Mouse (Mus musculus): ENCODE measurements at regions not wholly inside any gene's neighbourhood (a gene's known extent, or its start where the extent isn't known, plus 50 kb on each side); places are given as distances from the start of the nearest gene placed in this dataset.

DNA sequence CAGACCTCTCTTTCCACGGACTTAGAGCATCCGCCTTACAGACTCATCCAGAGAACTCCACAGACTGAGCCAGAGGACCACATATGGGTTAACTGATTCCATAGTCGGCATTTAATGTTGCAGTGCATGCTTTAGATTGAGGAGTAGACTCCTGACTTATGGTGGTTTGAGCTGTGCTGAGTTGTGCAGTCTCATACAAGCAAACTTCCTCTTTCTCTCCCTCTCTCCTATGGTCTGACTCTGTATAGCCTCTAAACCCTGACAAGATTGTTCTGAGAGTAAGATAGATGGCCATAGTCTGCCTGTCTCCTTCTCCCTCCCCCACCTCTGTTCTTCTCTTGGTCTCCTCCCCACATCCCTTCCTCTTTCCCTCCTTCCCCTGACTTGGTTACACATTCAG is 616.0 kb downstream of the Ryr2 start:
- no peak for DNase-seq (ENCODE audit: low spot score)
- no peaks in the 10 kb centered on the region for H3K4me1 ChIP-seq
- H3K27ac ChIP-seq (replicated peaks), result no peak overlapping the region
- no peaks in the 10 kb centered on the region for H3K36me3 ChIP-seq (replicated peaks)
- H3K9me3 ChIP-seq, result no peaks in the 10 kb centered on the region
- no peaks in the 10 kb centered on the region for H3K27me3 ChIP-seq (replicated peaks; ENCODE audit: low read depth, poor library complexity, severe bottlenecking)
- 91% methylated on average over 3 of the region's 3 CpGs for WGBS
- no peak overlapping the region for H3K4me3 ChIP-seq

DNA sequence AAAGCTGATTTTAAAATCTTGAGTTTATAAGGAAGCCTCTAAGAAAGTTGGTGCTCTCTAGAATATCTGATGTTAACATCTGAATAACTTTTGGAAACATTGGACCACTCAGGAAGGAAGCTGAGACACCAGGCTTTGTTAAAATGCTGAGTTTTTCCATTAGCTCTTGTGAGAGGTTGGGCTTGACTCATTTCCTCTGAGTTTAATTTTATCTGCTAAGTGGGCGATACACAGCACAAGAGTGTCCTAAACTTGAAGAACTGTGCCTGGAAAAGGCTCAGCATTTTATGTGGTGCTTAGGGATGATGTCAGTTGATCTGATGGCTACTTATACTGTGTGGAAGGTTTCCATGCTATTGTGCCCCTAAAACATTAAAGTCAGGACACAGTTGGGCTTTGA is 623.6 kb downstream of the Ryr2 start:
- DNase-seq (ENCODE audit: low spot score), result no peak

DNA sequence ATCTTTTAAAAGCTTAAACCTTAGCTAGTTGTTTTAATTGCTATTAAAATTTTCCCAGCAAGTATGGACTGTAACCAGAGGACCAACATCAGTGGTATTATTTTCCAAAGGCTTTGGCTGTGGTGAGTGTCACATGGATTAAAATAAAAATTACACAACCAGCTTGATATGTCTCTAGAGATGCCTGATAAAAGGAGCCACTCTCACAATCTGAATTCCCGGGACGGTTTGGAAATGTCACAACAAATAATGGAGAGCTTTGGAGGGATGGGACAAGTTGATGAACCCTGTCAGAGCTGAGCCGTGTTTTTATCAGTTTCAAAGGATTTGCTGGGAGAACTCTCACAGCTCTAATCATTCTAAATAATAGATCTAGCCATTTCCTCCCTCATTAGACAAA is 624.0 kb downstream of the Ryr2 start:
- no peak overlapping the region for H3K4me3 ChIP-seq
- H3K27ac ChIP-seq (replicated peaks), result no peak overlapping the region
- H3K27me3 ChIP-seq (replicated peaks; ENCODE audit: low read depth, poor library complexity, severe bottlenecking), result no peaks in the 10 kb centered on the region
- H3K4me1 ChIP-seq, result no peaks in the 10 kb centered on the region
- WGBS, result 50% methylated on average over 3 of the region's 3 CpGs
- DNase-seq (ENCODE audit: low spot score), result no peak
- no peaks in the 10 kb centered on the region for H3K9me3 ChIP-seq
- no peaks in the 10 kb centered on the region for H3K36me3 ChIP-seq (replicated peaks)

More for the DNA sequence above, 623.6 kb downstream of the Ryr2 start:
- H3K27ac ChIP-seq (replicated peaks), result no peak overlapping the region
- no peaks in the 10 kb centered on the region for H3K27me3 ChIP-seq (replicated peaks; ENCODE audit: low read depth, poor library complexity, severe bottlenecking)
- H3K9me3 ChIP-seq, result no peaks in the 10 kb centered on the region
- H3K4me3 ChIP-seq, result no peak overlapping the region
- no peaks in the 10 kb centered on the region for H3K4me1 ChIP-seq
- WGBS, result 69% methylated on average over 1 of the region's 1 CpGs
- H3K36me3 ChIP-seq (replicated peaks), result no peaks in the 10 kb centered on the region

DNA sequence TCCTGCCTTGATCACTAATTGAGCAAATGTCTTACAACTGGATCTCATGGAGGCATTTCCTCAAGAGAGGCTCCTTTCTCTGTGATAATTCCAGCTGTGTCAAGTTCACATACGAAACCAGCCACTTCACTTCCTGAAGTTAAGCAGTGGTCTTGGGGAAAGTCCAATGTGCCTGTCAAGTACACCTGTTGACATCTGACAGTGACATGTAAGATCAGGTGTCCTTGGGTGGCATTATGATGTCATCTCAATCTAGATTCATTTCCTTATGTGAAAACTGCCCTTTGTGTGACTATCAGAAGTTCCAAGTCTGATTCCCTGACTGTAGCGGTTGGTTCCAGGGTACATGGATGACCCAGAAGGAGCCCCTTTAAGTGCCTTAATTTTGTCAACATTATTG is 646.5 kb downstream of the Ryr2 start:
- no peaks in the 10 kb centered on the region for H3K9me3 ChIP-seq
- no peaks in the 10 kb centered on the region for H3K36me3 ChIP-seq (replicated peaks)
- no peak overlapping the region for H3K27ac ChIP-seq (replicated peaks)
- no peak for DNase-seq (ENCODE audit: low spot score)
- no peak overlapping the region for H3K4me3 ChIP-seq
- no peaks in the 10 kb centered on the region for H3K4me1 ChIP-seq
- 82% methylated on average over 2 of the region's 2 CpGs for WGBS
- H3K27me3 ChIP-seq (replicated peaks; ENCODE audit: low read depth, poor library complexity, severe bottlenecking), result no peaks in the 10 kb centered on the region

DNA sequence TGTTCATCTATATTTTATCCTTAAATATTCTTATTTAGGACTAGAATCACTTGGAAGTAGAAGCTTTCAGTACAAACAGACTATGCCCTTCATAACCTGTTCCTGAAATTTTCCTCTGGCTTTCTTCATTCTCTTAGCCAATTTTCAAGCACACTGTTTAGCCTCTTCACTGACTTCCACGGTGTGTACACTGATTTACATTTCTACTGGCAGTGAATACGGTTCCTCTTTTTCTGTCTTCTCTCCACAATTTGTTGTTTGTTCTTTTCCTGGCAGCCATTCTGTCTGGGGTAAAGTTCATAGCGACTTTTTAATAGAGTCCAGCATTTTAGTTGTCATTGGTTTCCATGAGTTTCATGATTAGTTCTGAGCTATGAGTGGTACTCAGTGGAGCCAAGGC is 651.6 kb downstream of the Ryr2 start:
- Histone ChIP-seq H3K4me3 (no peak overlapping the region), H3K4me1 (no peaks in the 10 kb centered on the region), H3K27me3 (replicated peaks; ENCODE audit: low read depth, poor library complexity, severe bottlenecking) (no peaks in the 10 kb centered on the region), H3K9me3 (no peaks in the 10 kb centered on the region), H3K27ac (replicated peaks) (no peak overlapping the region), H3K36me3 (replicated peaks) (no peaks in the 10 kb centered on the region)
- no peak for DNase-seq (ENCODE audit: low spot score)
- WGBS, result 80% methylated on average over 3 of the region's 3 CpGs

DNA sequence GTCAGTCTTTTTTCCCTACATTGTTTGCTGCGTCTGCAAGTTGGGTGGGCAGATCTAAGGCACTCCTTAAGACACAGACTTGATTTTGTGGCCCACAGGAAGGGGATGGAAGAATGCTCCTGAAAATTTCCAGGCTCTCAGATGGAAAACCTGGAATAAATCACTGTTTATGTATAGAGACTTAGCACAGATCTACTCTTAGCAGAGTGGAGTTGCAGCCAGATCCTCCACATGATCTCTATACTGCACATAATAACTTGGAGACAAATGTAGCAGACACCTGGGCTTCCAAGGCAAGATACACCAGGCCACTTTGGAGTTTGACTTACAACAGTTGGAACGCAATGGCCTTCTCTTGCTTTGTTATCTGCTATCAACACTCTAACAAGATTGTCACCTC is 654.3 kb downstream of the Ryr2 start:
- 83% methylated on average over 2 of the region's 2 CpGs for WGBS
- Histone ChIP-seq H3K27me3 (replicated peaks; ENCODE audit: low read depth, poor library complexity, severe bottlenecking) (no peaks in the 10 kb centered on the region), H3K4me1 (no peaks in the 10 kb centered on the region), H3K27ac (replicated peaks) (no peak overlapping the region), H3K36me3 (replicated peaks) (no peaks in the 10 kb centered on the region), H3K4me3 (no peak overlapping the region), H3K9me3 (no peaks in the 10 kb centered on the region)
- DNase-seq (ENCODE audit: low spot score), result no peak

DNA sequence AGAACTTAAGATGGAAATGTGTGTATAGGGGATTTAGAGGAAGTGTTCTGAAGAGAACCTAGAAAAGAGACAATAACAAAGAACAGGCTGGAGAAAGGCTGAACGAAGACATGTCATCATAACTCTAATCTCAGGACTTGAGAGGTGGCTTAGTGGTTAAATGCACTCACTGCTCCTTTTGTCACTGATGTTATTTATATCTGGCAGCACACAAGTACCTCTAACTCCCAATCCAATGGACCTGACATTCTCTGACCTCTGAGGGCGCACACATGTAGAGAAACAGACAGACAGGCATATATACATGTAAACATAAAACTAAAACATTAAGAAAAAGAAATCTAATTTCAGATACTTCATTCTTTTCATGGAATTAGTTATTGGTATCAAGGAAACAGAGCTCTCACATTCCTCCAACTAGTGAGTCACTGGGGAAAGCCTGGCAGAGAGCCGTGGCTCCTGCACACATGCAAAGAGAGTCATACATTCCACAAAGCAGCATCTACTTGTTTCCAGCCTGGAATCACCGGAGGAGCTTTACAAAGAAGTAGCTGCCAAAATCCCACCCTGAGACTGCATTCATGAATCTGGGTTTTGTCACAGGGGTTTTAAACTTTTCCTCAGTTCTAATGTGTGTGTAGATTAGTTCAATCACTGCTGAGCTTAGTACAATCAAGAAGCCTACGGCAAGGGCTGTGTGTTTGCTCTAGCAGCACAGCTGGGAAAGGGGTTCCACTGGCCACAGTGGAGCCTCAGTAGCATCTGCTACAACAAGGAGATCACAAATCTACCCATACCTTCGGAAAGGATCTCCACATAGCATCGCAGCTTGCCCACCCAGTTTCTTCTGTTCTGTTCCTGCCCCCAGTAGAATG is 674.0 kb downstream of the Ryr2 start:
- Histone ChIP-seq H3K36me3 (replicated peaks) (no peaks in the 10 kb centered on the region), H3K9me3 (no peaks in the 10 kb centered on the region), H3K27me3 (replicated peaks; ENCODE audit: low read depth, poor library complexity, severe bottlenecking) (no peaks in the 10 kb centered on the region), H3K4me1 (no peaks in the 10 kb centered on the region), H3K4me3 (no peak overlapping the region), H3K27ac (replicated peaks) (no peak overlapping the region)
- 86% methylated on average over 7 of the region's 7 CpGs for WGBS
- no peak for DNase-seq (ENCODE audit: low spot score)

DNA sequence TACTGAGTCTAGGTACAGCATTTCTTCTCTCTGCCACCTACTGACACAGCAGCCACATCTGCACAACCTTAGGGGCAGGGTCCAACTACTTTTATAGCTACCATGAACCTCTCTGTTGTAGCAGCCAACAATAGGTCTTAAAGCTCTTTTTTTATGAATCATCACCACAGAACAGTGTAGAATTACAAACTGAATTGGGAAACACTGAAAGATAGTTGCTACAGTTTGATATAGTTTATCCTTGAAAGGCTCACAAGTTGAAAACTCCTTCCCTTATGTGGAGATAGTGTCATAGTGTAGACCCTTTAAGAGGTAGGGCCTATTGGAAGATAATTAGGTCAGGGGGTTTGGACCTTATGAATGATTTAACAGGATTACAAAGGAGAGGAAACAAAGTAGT is 679.9 kb downstream of the Ryr2 start:
- H3K9me3 ChIP-seq, result 0 out of 2 replicates have a peak, but pooled peaks cover 17% of the 10 kb centered on the region
- DNase-seq (ENCODE audit: low spot score), result no peak

DNA sequence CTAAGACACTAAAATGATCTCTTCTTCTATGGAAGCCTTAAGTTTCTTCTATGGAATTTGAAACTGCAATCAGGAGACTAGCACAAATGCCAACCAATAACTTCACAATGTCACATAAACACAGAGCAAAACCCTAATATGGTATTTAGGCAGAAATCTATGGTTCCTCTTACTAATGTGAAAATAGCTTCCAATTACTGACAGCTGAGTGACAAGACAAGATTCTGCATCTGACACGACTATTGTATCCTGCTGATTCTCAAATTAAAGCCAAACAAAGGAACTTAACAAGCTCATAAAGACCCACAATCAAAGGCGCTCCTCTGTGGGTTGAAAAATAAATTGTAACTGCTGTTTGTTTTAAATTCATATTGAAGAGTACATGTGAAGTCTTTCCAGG is 714.7 kb downstream of the Ryr2 start:
- 63% methylated on average over 2 of the region's 2 CpGs for WGBS
- no peaks in the 10 kb centered on the region for H3K27me3 ChIP-seq (replicated peaks; ENCODE audit: low read depth, poor library complexity, severe bottlenecking)

More for the DNA sequence above, 679.9 kb downstream of the Ryr2 start:
- H3K4me1 ChIP-seq, result no peaks in the 10 kb centered on the region
- H3K36me3 ChIP-seq (replicated peaks), result no peaks in the 10 kb centered on the region
- H3K4me3 ChIP-seq, result no peak overlapping the region
- H3K27me3 ChIP-seq (replicated peaks; ENCODE audit: low read depth, poor library complexity, severe bottlenecking), result no peaks in the 10 kb centered on the region
- H3K27ac ChIP-seq (replicated peaks), result no peak overlapping the region

DNA sequence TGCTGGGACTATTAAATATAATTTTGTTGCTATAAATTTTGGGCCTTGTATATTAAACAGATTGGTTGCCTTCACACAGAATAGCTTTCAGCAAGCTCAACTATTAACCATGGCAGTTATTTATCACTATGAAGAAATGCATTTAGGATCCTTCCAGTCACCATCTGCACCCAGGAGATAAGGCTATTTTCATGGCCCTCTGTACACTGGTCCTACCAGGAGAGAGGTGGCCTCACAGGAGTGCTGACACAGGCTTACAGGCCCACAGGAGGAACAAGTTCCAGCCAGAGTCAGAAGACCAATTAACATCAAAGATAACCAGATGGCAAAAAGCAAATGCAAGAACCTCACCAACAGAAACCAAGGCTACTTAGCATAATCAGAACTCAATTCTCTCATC is 731.3 kb downstream of the Ryr2 start:
- no peaks in the 10 kb centered on the region for H3K36me3 ChIP-seq (replicated peaks)
- H3K27me3 ChIP-seq (replicated peaks; ENCODE audit: low read depth, poor library complexity, severe bottlenecking), result no peaks in the 10 kb centered on the region
- H3K4me1 ChIP-seq, result no peaks in the 10 kb centered on the region
- no peak overlapping the region for H3K27ac ChIP-seq (replicated peaks)
- H3K4me3 ChIP-seq, result no peak overlapping the region
- DNase-seq (ENCODE audit: low spot score), result no peak
- peaks cover 4% of the 10 kb centered on the region; the same call in 1 of the 2 replicates for H3K9me3 ChIP-seq

More for the DNA sequence above, 714.7 kb downstream of the Ryr2 start:
- Histone ChIP-seq H3K4me3 (no peak overlapping the region), H3K36me3 (replicated peaks) (no peaks in the 10 kb centered on the region), H3K9me3 (no peaks in the 10 kb centered on the region), H3K4me1 (no peaks in the 10 kb centered on the region), H3K27ac (replicated peaks) (no peak overlapping the region)
- no peak for DNase-seq (ENCODE audit: low spot score)

DNA sequence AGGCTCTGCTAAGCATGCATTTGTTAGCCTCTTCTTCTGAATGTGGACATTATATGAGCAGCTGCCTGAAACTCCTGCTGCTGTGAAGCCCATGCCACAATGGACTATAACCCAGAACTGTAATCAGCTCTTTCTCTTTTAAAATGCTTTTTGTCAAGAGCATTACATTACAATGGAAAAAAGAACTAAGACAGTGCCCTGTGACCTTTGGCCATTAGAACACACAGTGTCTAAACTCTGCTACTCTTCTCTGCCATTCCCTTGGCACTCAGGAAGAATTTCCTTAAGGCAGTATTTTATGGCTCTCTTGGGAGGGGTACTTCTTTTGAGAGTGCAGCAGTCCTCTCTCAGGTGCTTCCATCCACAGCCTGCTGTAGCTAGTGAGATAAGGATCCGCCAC is 737.3 kb downstream of the Ryr2 start:
- Histone ChIP-seq H3K27ac (replicated peaks) (no peak overlapping the region), H3K36me3 (replicated peaks) (no peaks in the 10 kb centered on the region), H3K27me3 (replicated peaks; ENCODE audit: low read depth, poor library complexity, severe bottlenecking) (no peaks in the 10 kb centered on the region), H3K4me1 (no peaks in the 10 kb centered on the region), H3K4me3 (no peak overlapping the region), H3K9me3 (no peaks in the 10 kb centered on the region)
- no peak for DNase-seq (ENCODE audit: low spot score)
- WGBS, result 67% methylated on average over 1 of the region's 1 CpGs

DNA sequence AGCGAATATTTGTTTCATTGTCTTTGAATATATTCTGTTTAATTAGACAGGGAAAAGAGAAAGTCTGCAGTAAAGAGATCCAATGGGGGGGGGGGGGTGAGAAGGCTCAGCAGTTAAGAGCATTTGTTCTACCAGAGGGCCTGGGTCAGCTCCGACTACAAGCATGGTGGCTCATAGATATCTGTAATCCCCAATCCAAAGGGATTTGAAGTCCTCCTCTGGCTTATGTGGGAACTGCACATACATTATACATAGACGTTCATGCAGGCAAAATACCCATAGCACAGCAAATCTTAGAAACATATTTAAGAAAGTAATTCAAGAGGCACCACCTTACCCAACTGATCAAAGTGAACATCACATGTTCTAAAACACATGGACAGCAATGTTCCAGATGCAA is 743.9 kb downstream of the Ryr2 start:
- H3K4me3 ChIP-seq, result no peak overlapping the region
- 77% methylated on average over 3 of the region's 3 CpGs for WGBS
- H3K27ac ChIP-seq (replicated peaks), result no peak overlapping the region
- no peaks in the 10 kb centered on the region for H3K9me3 ChIP-seq
- DNase-seq (ENCODE audit: low spot score), result no peak
- no peaks in the 10 kb centered on the region for H3K27me3 ChIP-seq (replicated peaks; ENCODE audit: low read depth, poor library complexity, severe bottlenecking)
- H3K4me1 ChIP-seq, result no peaks in the 10 kb centered on the region
- H3K36me3 ChIP-seq (replicated peaks), result no peaks in the 10 kb centered on the region

DNA sequence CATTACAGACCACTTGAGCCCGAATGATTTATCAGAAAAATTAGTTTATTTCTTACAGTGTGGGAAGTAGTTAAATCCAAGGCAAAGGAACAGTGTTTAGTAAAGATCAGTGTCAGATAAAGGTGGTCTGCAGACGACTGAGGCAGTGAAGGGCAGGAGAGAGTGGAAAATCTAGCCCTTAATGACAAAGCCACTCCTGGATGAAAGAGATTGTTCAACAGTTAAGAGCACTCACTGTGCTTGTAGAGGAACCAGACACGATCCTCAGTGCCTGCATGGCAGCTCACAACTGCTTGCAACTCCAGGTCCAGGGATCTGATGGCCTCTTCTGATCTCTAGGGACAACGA is 758.3 kb downstream of the Ryr2 start:
- 71% methylated on average over 4 of the region's 4 CpGs for WGBS

More for the DNA sequence above, 758.3 kb downstream of the Ryr2 start:
- Histone ChIP-seq H3K4me3 (no peak overlapping the region), H3K9me3 (no peaks in the 10 kb centered on the region), H3K27ac (replicated peaks) (no peak overlapping the region), H3K27me3 (replicated peaks; ENCODE audit: low read depth, poor library complexity, severe bottlenecking) (no peaks in the 10 kb centered on the region), H3K4me1 (no peaks in the 10 kb centered on the region), H3K36me3 (replicated peaks) (no peaks in the 10 kb centered on the region)
- DNase-seq (ENCODE audit: low spot score), result no peak

Data from embryonic facial prominence, embryonic 10.5 days (tissue).